Mouse (Mus musculus): ENCODE data around the gene Tigar. TPM values are rescaled to one million over a fixed set of nuclear protein-coding genes. Genes with fewer than 3 reads are reported as not detected.

The Tigar gene
- total RNA-seq, 2 experiments from 2014 or later: 8.0 to 8.4 TPM

GRCm38 (mm10) chr6:127094565-127094964 is 14.8 kb downstream of the Tigar start:
- peak; percentile 63; the same call in 1 of the 2 replicates for ATAC-seq (replicated peaks; ENCODE audit: poor library complexity)

DNA sequence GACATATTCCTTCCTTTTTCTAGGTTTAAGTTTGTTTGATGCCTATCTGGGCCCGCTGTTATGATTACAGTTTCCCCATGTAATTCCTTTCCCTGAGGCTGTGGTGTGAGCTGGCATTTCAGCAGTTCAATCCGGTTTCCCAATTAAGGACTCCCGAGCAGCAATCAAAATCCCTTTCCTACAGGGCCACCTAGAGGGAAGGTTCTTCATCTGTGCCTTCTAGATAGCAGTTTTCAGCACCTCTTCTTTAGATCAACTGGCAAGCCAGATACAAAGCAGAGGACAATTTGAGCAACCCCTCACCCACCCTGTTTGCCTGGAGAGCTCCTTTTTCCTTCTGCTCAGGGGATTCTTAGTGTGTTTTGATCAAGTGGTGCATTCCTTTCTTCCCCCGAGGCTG is 22.6 kb downstream of the Tigar start:
- ATAC-seq (replicated peaks; ENCODE audit: poor library complexity): no peak

DNA sequence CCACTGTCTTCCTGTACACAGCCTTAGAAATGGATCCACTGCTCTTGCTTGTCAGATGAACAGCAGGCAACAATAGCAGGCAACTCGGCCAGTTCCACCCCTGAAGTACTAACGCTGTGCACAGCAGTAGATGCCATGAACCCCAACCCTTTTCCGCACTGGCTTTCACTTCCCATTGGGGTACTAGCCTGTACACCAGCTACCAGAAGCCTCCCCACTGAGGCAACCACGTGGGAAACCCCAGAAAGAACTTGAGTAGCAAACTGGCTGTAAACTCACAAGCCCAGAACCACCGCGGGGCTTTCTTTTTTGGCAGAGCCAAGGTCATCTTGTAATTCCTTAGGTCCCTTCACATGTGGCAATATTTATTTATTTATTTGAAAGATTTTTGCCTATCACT is 27.5 kb downstream of the Tigar start:
- peak; percentile 51 for ATAC-seq (replicated peaks; ENCODE audit: poor library complexity)

DNA sequence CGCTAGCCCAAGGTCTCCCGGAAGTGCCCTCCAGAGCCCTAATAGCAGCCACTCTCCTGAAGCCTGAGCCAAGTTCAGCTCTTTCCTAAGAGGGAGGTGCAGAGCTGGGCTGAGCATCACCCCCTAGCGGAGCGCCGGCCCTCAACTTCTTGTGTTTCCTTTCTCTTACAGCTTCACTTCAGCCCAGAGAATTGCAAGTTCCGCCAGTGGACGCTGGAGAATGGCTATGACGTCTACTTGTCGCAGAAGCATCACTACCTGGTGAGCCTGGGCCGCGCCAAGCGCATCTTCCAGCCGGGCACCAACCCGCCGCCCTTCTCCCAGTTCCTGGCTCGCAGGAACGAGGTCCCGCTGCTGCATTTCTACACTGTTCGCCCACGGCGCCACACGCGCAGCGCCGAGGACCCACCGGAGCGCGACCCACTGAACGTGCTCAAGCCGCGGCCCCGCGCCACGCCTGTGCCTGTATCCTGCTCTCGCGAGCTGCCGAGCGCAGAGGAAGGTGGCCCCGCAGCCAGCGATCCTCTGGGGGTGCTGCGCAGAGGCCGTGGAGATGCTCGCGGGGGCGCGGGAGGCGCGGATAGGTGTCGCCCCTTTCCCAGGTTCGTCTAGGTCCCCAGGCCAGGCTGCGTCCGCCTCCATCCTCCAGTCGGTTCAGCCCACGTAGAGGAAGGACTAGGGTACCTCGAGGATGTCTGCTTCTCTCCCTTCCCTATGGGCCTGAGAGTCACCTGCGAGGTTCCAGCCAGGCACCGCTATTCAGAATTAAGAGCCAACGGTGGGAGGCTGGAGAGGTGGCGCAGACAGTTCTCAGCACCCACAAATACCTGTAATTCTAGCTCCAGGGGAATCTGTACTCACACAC is 29.3 kb downstream of the Tigar start:
- ATAC-seq (replicated peaks; ENCODE audit: poor library complexity): peak; percentile 88

GRCm38 (mm10) chr6:127072817-127073216 is 36.5 kb downstream of the Tigar start, which contains the start of gene Fgf23:
Fgf23 (plus strand) TSS chr6:127072902.
- ATAC-seq (replicated peaks; ENCODE audit: poor library complexity): peak; percentile 55; the same call in 1 of the 2 replicates

- no peak for ATAC-seq (replicated peaks; ENCODE audit: poor library complexity)
Measured at GRCm38 (mm10) chr6:127064815-127065214, 44.5 kb downstream of the Tigar start.

- ATAC-seq (replicated peaks; ENCODE audit: poor library complexity): no peak
Measured at GRCm38 (mm10) chr6:127063915-127064314, 45.4 kb downstream of the Tigar start.

DNA sequence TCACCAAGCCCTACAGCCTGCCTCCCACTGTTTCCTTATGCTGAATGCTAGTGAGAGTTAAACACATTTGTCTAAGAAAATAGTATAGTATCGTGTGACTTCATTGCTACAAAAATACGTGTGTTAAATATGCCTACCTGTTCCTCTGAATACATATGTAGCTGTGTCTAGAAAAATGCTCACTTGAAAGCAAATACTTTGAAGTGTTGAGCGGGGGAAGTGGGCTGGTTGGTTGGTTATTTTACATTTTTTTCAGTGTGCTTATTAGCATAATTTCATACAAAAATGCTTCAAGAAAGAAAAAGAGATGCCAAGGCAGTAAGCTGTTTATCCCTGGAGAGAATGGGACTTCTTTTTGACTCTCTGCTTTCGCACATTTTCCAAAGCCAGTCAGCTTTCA is 49.4 kb downstream of the Tigar start:
- ATAC-seq (replicated peaks; ENCODE audit: poor library complexity): no peak

GRCm38 (mm10) chr6:127056990-127057588 is 52.3 kb downstream of the Tigar start:
- no peak for ATAC-seq (replicated peaks; ENCODE audit: poor library complexity)

DNA sequence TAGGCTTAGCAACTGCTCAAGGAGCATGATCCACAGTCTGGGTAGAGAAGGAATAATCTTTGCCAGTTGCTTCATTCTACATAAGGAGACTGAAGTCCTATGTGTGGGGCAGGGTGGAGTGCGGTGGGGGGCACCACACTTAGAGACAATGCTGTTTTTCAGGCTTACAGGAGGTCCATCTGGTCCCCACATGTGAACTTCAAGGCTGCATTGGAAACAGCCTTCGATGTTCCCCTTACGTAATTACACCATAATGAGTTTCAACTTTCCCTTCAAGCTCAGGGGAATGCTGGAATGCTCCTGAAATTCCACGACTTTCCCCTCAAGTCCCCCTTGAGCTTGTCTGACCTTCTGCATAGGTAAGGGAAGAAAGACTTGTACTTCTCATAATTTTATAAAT is 58.5 kb downstream of the Tigar start:
- ATAC-seq (replicated peaks; ENCODE audit: poor library complexity): no peak

DNA sequence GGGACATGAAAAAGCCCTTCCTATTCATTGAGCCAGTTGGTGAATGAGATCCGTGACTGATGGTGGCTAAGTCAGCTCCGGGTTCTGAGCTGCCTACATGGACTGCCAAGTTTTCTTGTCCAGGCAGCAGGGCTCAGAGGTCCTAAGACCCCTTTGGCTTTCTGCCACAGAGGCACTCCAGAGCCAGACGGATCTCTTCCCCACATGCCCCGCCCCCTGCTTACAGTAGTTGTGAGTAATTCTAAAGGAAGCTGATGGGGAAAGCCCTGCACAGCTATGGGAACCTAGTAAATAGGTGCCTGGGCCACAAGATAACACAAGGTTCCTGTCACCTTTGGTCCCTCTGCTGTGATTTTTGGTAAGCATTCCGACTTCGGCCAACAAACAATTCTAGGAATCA is 64.4 kb downstream of the Tigar start:
- ATAC-seq (replicated peaks; ENCODE audit: poor library complexity): no peak

Other genes starting within 250 kb of the Tigar start
- gene Dyrk4, start 187.7 kb downstream of the Tigar start, total RNA-seq (2015): 0.17 TPM in 1 of 2 replicates, not detected in the other
- 0.88 TPM in 1 of 2 replicates, not detected in the other for gene Dyrk4, start 187.7 kb downstream of the Tigar start, total RNA-seq (2017)
- gene Rad51ap1, start 170.0 kb downstream of the Tigar start, total RNA-seq (2015): 37.9 and 44.3 TPM in 2 replicates
- gene Rad51ap1, start 170.0 kb downstream of the Tigar start, total RNA-seq (2017): 137 and 188 TPM in 2 replicates
- 33.7 and 52.4 TPM in 2 replicates for gene D6Wsu163e, start 169.6 kb downstream of the Tigar start, total RNA-seq (2015)
- gene D6Wsu163e, start 169.6 kb downstream of the Tigar start, total RNA-seq (2017): 39.0 and 56.7 TPM in 2 replicates
- gene Fgf6, start 94.0 kb downstream of the Tigar start, total RNA-seq (2015): not detected in 2 replicates
- not detected in 2 replicates for gene Fgf6, start 94.0 kb downstream of the Tigar start, total RNA-seq (2017)
- gene Fgf23, start 36.7 kb downstream of the Tigar start, total RNA-seq (2015): not detected in 2 replicates
- gene Fgf23, start 36.7 kb downstream of the Tigar start, total RNA-seq (2017): not detected in 2 replicates
- 76.9 and 124 TPM in 2 replicates for gene Ccnd2, start 42.6 kb upstream of the Tigar start, total RNA-seq (2015)
- 38.8 and 51.4 TPM in 2 replicates for gene Ccnd2, start 42.6 kb upstream of the Tigar start, total RNA-seq (2017)